Mouse (Mus musculus) megakaryocyte, embryonic 14.5 days (primary cell): ENCODE results near the gene Grip1. TPM values are rescaled to one million over a fixed set of nuclear protein-coding genes. Genes with fewer than 3 reads are reported as not detected.

Source experiments
- H3K27me3 ChIP-seq: replicated peaks from 2 replicates; pipeline ENCODE3; 2012; ENCODE audit warnings: inconsistent platforms
- H3K36me3 ChIP-seq: replicated peaks from 2 replicates; pipeline ENCODE3; 2012; ENCODE audit warnings: low read length, inconsistent platforms, mixed read lengths
- H3K4me1 ChIP-seq: 2 replicates; pipeline ENCODE4 v1.6.1; 2012; ENCODE audit warnings: inconsistent platforms
- H3K4me3 ChIP-seq: replicated peaks from 2 replicates; pipeline ENCODE3; 2012; ENCODE audit warnings: moderate library complexity, mild to moderate bottlenecking, inconsistent platforms
- H3K9me3 ChIP-seq: 2 replicates; pipeline ENCODE4 v1.6.1; 2012; ENCODE audit warnings: inconsistent platforms
- FLI1 ChIP-seq: IDR thresholded peaks from 2 replicates; pipeline ENCODE4 v1.6.1; 2012; ENCODE audit warnings: low read length, inconsistent platforms, mixed read lengths
- GATA1 ChIP-seq: IDR thresholded peaks from 3 replicates; pipeline ENCODE4 v1.6.1; 2012; ENCODE audit warnings: mixed read lengths, low read length, inconsistent platforms, borderline replicate concordance
- polyA plus RNA-seq: library from polyadenylated mRNA; stranded (reverse); fragments of >175 nt; gene quantifications from 2 replicates; pipeline ENCODE4 v1.2.3, GENCODE M21; 2012; ENCODE audit warnings: low replicate concordance; ENCODE audit not compliant: insufficient read depth

Gene Grip1
- polyA plus RNA-seq, 1 experiment: 0.08 TPM

DNA sequence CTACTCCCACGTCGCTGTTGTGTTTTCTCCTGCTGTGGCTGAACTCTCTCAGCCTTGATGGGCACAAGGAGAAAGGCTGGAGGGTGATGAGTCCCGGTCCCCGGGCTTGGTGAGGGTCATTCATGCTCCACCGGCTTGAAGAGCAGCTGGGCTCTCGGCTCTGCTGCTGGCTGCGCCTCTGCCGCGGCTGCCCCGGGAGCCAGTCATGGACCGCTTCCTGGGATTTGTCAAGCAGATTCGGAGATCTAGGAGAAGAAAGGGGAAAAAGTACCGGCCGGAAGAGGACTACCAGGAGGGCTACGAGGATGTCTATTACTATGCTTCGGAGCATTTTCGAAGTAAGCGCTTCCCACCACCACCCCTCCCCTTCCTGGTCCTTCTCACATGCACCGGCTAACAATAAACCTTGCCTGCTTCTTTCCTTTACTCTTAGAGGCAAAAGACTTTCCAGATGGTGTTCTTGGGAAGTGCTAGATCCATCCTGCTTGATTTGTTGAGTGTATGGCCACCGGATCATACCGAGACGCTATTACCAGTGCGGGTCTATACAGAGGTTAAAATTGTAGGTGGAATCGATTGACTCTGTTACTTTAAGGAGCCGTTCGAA is 238.8 kb downstream of the Grip1 start:
- peaks cover 10% of the 10 kb centered on the region for H3K27me3 ChIP-seq
- TF ChIP-seq GATA1 (no peak), FLI1 (no peak)
- no peak overlapping the region for H3K4me3 ChIP-seq
- no peaks in the 10 kb centered on the region for H3K36me3 ChIP-seq
- no peaks in the 10 kb centered on the region for H3K4me1 ChIP-seq
- peaks cover 6% of the 10 kb centered on the region; the same call in 1 of the 2 replicates for H3K9me3 ChIP-seq

GRCm38 (mm10) chr10:119693400-119693799 is 239.8 kb downstream of the Grip1 start:
- Histone ChIP-seq H3K36me3 (no peaks in the 10 kb centered on the region), H3K27me3 (peaks cover 10% of the 10 kb centered on the region), H3K4me3 (no peak overlapping the region), H3K4me1 (no peaks in the 10 kb centered on the region), H3K9me3 (peaks cover 7% of the 10 kb centered on the region; the same call in 1 of the 2 replicates)
- TF ChIP-seq FLI1 (no peak), GATA1 (no peak)

GRCm38 (mm10) chr10:119697257-119697798 is 243.7 kb downstream of the Grip1 start:
- TF ChIP-seq FLI1: no peak
- no peak for TF ChIP-seq GATA1
- peaks cover 6% of the 10 kb centered on the region for H3K9me3 ChIP-seq
- no peaks in the 10 kb centered on the region for H3K4me1 ChIP-seq
- no peaks in the 10 kb centered on the region for H3K36me3 ChIP-seq
- no peak overlapping the region for H3K4me3 ChIP-seq
- H3K27me3 ChIP-seq: peaks cover 2% of the 10 kb centered on the region

DNA sequence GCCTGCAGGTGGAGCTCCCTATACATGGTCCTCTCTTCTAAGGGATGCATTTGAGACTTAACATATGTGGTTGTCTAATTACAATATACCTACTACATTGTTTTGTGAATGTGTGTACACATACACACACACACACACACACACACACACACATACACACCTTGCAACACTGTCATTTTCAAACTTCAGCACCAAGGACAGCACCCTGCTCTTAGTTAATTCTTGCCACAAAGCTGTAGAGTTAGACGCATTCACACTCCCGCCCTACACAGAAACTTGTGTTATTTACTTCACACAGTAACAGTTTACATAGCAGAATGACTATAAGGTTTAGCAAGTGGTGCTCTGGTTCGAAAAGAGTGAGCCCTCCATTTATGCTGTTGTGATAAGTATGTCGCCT is 251.7 kb downstream of the Grip1 start:
- no peaks in the 10 kb centered on the region for H3K4me1 ChIP-seq
- H3K36me3 ChIP-seq: no peaks in the 10 kb centered on the region
- TF ChIP-seq FLI1 (no peak), GATA1 (no peak)
- H3K4me3 ChIP-seq: no peak overlapping the region
- H3K27me3 ChIP-seq: no peaks in the 10 kb centered on the region
- peaks cover 10% of the 10 kb centered on the region for H3K9me3 ChIP-seq

- no peaks in the 10 kb centered on the region for H3K4me1 ChIP-seq
- no peaks in the 10 kb centered on the region for H3K27me3 ChIP-seq
- TF ChIP-seq FLI1: no peak
- no peak for TF ChIP-seq GATA1
- H3K4me3 ChIP-seq: no peak overlapping the region
- peaks cover 10% of the 10 kb centered on the region for H3K9me3 ChIP-seq
- H3K36me3 ChIP-seq: no peaks in the 10 kb centered on the region
These were observed 252.7 kb downstream of the Grip1 start for GRCm38 (mm10) chr10:119706281-119706680.

DNA sequence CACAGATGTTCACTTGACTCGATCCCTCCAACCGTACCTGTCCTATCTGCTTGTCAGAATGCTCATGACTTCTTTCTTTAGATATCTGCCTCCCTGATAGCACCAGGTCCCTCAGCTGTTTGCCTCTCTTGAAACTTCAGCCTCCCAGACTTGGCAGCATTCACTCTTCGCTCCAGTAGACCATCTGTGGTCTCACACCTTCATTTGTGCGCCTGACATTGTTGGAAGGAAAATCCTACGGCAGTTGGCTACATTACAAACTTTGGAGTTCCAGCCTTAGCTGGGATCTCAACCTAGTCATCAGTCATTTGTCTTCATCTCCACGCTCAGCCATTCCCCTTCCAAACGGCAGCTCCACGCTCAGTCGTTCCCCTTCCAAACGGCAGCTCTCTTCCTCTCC is 253.4 kb downstream of the Grip1 start:
- no peak for TF ChIP-seq GATA1
- TF ChIP-seq FLI1: no peak
- peaks cover 6% of the 10 kb centered on the region for H3K9me3 ChIP-seq
- H3K4me3 ChIP-seq: no peak overlapping the region
- no peaks in the 10 kb centered on the region for H3K27me3 ChIP-seq
- no peaks in the 10 kb centered on the region for H3K4me1 ChIP-seq
- no peaks in the 10 kb centered on the region for H3K36me3 ChIP-seq

DNA sequence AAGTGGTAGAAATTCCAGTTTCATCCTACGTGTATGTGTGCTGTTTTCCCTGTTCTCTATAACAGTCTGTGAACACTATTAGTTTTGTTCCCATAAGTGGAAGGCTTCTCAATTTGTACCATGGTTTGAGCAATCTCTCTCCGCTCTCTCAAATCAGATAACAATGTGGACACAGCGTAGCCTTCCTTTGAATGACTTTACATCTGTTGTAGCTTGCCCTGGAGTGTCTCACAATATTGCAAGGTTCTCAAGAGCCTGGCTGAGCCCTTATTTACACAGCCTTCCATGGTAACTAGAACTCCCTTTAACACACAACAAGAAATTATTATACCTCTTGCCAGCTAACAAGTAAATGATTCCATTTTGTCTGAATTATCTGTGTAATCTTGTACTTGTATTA is 268.3 kb downstream of the Grip1 start:
- no peaks in the 10 kb centered on the region for H3K4me1 ChIP-seq
- no peaks in the 10 kb centered on the region for H3K27me3 ChIP-seq
- H3K36me3 ChIP-seq: no peaks in the 10 kb centered on the region
- no peak overlapping the region for H3K4me3 ChIP-seq
- no peak for TF ChIP-seq GATA1
- TF ChIP-seq FLI1: no peak
- H3K9me3 ChIP-seq: peaks cover 7% of the 10 kb centered on the region; the same call in 1 of the 2 replicates

DNA sequence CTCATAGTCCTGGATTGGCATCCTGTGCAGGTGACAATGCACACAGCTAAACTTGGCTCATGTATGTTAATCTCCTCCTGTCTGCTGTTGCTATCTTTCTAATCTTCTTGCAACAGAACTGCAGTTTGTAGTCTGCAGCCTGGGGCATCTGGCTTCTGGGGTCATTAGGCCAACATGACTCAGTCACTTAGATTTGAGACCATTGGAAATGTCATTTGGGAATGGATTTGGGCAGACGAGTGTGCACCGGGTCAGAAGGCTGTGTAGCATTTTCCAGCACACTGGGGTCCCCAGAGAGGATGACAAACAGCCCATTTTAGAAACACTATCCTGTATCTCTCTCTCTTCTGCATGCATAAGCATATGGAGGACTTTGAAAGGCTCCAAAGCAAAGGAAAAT is 268.8 kb downstream of the Grip1 start:
- Histone ChIP-seq H3K27me3 (no peaks in the 10 kb centered on the region), H3K4me3 (no peak overlapping the region), H3K36me3 (no peaks in the 10 kb centered on the region), H3K4me1 (no peaks in the 10 kb centered on the region), H3K9me3 (peaks cover 7% of the 10 kb centered on the region; the same call in 1 of the 2 replicates)
- TF ChIP-seq GATA1 (no peak), FLI1 (no peak)

DNA sequence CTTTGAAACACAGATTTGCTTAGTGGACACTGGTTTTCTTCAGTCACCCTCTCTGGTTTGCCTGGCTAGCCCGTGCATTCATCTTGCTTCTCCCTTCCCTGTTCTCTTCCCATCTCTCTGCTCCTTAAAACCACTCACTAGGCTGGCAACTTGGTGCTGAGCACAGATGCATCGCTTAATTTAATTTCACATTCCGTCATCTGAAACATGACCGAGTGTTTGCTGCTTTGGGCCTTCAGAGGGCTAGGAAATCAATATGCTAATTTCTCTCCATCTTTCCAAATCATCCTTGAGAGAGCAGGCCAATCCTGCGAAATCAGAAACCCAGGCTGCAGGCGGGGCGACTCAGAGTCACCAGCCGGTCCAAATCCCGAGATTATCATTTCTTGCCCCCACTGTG is 270.0 kb downstream of the Grip1 start:
- no peak for TF ChIP-seq GATA1
- no peaks in the 10 kb centered on the region for H3K4me1 ChIP-seq
- no peaks in the 10 kb centered on the region for H3K27me3 ChIP-seq
- no peak overlapping the region for H3K4me3 ChIP-seq
- H3K36me3 ChIP-seq: no peaks in the 10 kb centered on the region
- peaks cover 8% of the 10 kb centered on the region; the same call in 1 of the 2 replicates for H3K9me3 ChIP-seq

DNA sequence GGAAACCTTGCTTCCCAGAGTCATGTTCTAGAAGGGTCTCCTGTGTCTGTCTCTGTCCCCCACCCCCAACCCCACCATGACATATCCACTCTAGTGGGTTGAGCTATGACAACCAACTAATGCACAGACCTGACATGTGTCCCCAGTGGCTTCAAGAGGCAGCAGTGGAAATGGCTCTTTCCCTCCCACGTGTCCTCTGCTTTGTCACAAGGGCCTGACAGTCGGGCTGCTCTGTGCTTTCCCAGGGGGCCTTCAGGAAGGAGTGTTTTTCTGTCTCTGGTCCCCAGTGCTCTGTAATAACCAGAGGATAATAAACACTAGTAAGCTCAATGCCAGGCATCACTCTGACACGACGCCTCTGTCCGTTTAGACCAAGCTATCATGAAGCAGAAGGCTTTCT is 271.7 kb downstream of the Grip1 start:
- Histone ChIP-seq H3K9me3 (peaks cover 13% of the 10 kb centered on the region; the same call in 1 of the 2 replicates), H3K36me3 (no peaks in the 10 kb centered on the region), H3K4me3 (no peak overlapping the region), H3K27me3 (no peaks in the 10 kb centered on the region), H3K4me1 (no peaks in the 10 kb centered on the region)
- TF ChIP-seq FLI1 (no peak), GATA1 (no peak)
